Mouse (Mus musculus) kidney, adult 2 months (tissue): Measurements from ENCODE around the gene Ebf1.

Source experiments
- CTCF ChIP-seq: fragments of 200-500 bp; conservative IDR thresholded peaks from 2 replicates; pipeline ENCODE4 v1.5.1; 2011; ENCODE audit warnings: low read depth, mild to moderate bottlenecking, control low read depth, low read length, moderate library complexity, mixed read lengths; ENCODE audit not compliant: insufficient read depth, insufficient read length
- POLR2A ChIP-seq: fragments of 200-500 bp; IDR thresholded peaks from one replicate; pipeline ENCODE4 v1.6.1; 2011; ENCODE audit warnings: low read depth, low read length, control low read depth

GRCm38 (mm10) chr11:44976254-44976802, 359.2 kb downstream of the Ebf1 start:
- TF ChIP-seq CTCF, result no peak
- no peak for TF ChIP-seq POLR2A
